17 mouse cellular contexts compared by ENCODE assay signal in genomic region chr1:101684983-101685382, GRCm38 (mm10).
"Had no signal": no experiment of that assay in that cellular context is flagged by ENCODE, and none has a peak within 500 bp of the region (broad histone marks: within the 10 kb centered on the region; RNA-seq: fewer than 3 reads in every experiment).

No protein-coding gene starts in this region.

- ATAC-seq: liver, postnatal 0 days; lung, postnatal 0 days; midbrain, embryonic 13.5 days had no signal

- H3K27ac ChIP-seq: liver, embryonic 15.5 days; lung, embryonic 15.5 days; macrophage; midbrain, embryonic 13.5 days; neural tube, embryonic 12.5 days; stomach, embryonic 15.5 days; stomach, postnatal 0 days had no signal

- H3K4me1 ChIP-seq: liver, embryonic 15.5 days; lung, embryonic 15.5 days; megakaryocyte, embryonic 14.5 days; midbrain, embryonic 13.5 days; stomach, embryonic 15.5 days had no signal

- H3K9ac ChIP-seq: liver, embryonic 15.5 days; liver, postnatal 0 days; lung, embryonic 15.5 days; midbrain, embryonic 13.5 days; neural tube, embryonic 12.5 days; stomach, embryonic 15.5 days had no signal

- H3K36me3 ChIP-seq: liver, embryonic 15.5 days; lung, embryonic 15.5 days; midbrain, embryonic 13.5 days; neural tube, embryonic 12.5 days; stomach, embryonic 15.5 days had no signal

- DNase-seq: liver, postnatal 0 days; lung, adult 2 months; lung, postnatal 14 days; lung, postnatal 36 days; right cerebral cortex, postnatal 14 days; thymus, adult 2 months; thymus, postnatal 25 days; thymus, postnatal 4 days had no signal

- H3K4me2 ChIP-seq: liver, embryonic 15.5 days; lung, embryonic 15.5 days; midbrain, embryonic 13.5 days; neural tube, embryonic 12.5 days; stomach, embryonic 15.5 days had no signal

- H3K27me3 ChIP-seq: liver, embryonic 15.5 days; lung, embryonic 15.5 days; megakaryocyte, embryonic 14.5 days; midbrain, embryonic 13.5 days; neural tube, embryonic 12.5 days; stomach, embryonic 15.5 days had no signal

- H3K4me3 ChIP-seq: liver, embryonic 15.5 days; lung, embryonic 15.5 days; megakaryocyte, embryonic 14.5 days; midbrain, embryonic 13.5 days; neural tube, embryonic 12.5 days; stomach, embryonic 15.5 days had no signal

- H3K9me3 ChIP-seq: liver, embryonic 15.5 days; lung, embryonic 15.5 days; megakaryocyte, embryonic 14.5 days; midbrain, embryonic 13.5 days; neural tube, embryonic 12.5 days; stomach, embryonic 15.5 days had no signal
